Mouse (Mus musculus) neutrophil, adult 5-6 weeks (primary cell): ENCODE data around the gene Unk. TPM values are rescaled to one million over a fixed set of nuclear protein-coding genes. Genes with fewer than 3 reads are reported as not detected.
"Not testable (repeated sequence)": the region's sequence is repeated elsewhere in the genome, so short reads cannot be mapped to it uniquely, and the experiment has no call there.

Experiments
- ATAC-seq: fragments of 151-379, 151-347 bp; 2 replicates; pipeline ENCODE4 v1.8.0; 2017; ENCODE audit warnings: mild to moderate bottlenecking, moderate TSS enrichment; ENCODE audit not compliant: insufficient number of reproducible peaks, poor library complexity, low FRiP score, severe bottlenecking; ENCODE audit errors: extremely low read depth
- total RNA-seq: library from RNA; stranded (forward); fragments of 200-1000 nt; gene quantifications from 2 replicates; pipeline ENCODE4 v1.2.3, GENCODE M21; 2017

Gene Unk
- total RNA-seq, 1 experiment from 2014 or later = 24.2 TPM

DNA sequence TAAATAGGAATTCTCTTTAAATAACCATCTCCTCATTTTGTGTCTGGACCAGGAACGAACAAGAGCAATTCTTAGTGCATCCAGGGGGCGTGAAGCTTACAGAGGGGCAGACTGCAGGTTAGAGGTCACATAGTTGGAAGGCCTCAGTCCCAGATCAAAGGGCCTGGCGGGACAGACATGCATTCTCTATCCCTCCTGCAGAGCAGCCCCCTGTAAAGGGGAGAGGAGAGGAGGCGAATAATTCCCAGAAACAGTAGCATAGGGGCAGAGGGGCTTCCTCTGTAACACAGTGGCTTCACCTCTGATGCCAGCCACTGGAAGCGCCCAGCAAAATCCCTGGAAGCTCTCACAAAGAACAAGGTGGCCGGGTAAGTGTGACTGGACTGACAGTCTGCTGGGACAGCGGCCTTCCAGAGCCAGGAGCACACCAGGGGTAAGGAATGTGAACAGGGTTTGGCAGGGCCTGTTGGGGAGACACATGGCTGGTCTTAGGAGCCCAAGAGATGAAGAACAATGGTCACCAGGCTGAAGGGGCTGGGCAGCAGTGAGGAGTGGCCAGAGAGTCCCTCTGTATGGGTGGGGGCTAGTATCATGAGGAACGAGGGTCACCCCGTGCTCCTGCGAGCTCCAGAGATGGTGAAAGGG is 48.7 kb downstream of the Unk start:
- ATAC-seq = no peak

DNA sequence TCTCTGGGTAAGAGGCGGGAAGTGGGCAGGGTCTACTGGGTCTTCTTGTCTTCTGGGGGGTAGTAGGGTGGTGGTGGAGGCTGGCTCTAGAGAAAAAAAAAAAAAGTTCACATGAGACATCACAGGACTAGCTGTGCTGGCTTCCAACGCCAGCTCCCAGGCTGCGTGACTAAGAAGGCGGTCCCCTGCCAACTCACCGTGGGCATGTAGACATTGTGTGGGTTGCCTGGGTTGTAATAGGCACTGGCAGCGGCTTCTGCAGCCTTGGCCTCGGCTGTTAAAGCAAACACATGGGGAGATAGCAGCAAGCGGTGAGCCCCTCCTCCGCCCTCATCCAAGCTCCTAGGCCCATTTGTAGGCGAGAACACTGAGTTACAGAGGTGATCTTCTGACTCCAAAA is 49.4 kb downstream of the Unk start:
- ATAC-seq = no peak

DNA sequence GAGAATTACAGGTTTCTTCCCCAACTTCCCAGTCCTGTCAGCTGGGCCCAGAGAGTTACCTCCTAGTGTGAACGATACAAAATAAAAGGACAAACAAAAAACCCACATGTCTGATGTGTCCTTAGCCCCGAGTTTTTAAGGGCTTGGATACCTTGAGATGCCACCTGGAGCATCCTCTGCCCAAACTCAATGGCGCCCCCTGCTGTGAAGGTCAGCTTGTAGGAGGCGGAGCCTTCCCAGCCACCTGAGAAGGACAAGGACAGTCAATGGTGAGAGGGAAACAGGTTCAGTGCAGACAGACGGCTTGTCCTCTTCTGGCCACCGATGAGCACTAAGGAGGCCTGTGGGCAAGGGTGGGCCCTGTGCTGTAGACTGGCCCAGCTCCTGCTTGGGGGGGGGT is 51.0 kb downstream of the Unk start:
- no peak for ATAC-seq

DNA sequence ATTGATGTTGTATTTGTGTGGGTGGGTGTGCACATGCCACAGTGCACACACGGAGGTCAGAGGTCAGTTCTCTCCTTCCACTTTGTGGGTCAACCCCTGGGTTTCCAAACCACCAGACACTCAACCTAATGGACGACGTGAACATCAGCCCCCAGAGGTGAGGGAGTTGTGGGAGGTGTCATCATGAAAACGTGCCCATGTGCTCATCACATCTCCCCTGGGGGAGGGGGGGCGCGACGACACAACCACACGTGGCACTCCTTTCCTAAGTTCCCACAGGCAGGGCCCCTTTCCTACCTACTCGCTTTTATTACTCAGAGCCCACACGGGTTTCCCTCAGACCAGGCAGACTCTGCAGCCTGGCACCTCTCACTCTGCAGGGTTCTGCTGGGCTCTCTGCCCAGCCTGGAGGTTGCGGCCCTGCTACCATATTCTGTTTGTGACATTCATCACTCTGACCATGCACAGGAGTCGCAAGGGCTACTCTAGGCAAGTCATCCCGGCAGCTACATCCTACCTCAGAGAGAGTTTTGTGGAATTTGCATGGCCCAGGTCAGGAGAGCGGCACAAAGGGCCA is 53.1 kb downstream of the Unk start:
- ATAC-seq = no peak

DNA sequence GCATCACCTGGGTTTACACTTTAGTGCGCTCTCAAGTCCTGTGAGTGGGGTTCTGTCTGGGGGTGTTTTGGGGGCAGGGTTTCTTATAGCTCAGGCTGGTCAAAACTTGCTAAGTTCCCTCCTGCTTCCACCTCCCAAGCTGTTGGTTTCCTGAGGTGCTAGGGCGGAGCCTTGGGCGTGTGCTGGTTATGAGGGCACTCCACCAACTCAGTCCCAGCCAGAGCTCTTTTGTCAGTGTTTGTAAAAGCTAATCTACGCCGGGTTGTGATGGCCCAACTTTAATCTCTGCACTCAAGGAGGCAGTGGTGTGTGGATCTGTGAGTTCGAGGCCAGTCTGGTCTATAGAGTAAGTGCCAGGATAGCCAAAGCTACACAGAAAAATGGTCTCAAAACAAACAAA is 54.0 kb downstream of the Unk start:
- no peak for ATAC-seq

DNA sequence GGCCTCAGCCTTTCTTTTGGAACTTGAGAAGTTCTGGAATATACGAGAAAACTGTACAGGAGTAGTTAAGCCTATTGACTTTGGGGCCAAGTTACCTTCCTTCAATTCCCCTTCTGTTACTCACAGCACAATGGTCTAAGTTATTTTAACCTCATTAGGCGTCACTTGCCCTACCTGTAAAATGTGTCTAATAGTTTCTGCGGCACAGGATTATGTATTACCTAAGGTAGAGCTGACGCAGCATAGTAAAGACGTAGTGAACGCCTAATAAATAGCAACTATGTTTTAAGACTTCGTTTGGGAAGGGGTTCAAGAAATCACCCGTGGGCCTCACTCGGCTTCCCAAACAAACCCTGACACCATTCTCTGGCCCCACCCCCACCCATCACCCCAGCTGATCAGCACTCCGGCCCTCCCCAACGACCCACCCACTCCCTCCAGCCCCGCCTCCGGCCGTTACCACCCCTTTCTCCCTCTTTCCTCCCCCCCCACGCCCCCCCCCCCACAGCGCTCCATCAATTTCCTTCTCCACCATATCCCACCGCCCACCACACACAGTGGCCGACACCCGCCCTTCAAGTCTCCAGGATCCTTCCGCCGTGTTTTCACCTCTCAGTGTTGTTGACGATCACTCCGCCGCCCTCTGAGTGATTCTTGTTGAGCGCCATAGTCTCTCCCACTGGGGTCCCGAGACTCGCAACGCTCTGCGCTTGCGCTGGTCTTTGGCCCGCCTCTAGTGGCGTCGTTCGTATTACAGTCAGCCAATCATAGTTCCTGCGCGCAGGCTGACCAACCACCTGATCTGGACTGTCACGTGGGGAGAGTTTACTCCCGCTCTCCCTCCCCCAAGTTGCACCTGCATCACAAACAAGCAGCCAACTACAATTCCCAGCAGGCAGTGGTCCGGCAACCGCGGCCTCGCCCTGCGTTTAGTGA is 56.4 kb downstream of the Unk start, which contains the start of gene Wbp2:
TSS of gene Wbp2 (minus strand) at position 738 of the 936 bp plus-strand sequence.
- ATAC-seq = peak; percentile 95

DNA sequence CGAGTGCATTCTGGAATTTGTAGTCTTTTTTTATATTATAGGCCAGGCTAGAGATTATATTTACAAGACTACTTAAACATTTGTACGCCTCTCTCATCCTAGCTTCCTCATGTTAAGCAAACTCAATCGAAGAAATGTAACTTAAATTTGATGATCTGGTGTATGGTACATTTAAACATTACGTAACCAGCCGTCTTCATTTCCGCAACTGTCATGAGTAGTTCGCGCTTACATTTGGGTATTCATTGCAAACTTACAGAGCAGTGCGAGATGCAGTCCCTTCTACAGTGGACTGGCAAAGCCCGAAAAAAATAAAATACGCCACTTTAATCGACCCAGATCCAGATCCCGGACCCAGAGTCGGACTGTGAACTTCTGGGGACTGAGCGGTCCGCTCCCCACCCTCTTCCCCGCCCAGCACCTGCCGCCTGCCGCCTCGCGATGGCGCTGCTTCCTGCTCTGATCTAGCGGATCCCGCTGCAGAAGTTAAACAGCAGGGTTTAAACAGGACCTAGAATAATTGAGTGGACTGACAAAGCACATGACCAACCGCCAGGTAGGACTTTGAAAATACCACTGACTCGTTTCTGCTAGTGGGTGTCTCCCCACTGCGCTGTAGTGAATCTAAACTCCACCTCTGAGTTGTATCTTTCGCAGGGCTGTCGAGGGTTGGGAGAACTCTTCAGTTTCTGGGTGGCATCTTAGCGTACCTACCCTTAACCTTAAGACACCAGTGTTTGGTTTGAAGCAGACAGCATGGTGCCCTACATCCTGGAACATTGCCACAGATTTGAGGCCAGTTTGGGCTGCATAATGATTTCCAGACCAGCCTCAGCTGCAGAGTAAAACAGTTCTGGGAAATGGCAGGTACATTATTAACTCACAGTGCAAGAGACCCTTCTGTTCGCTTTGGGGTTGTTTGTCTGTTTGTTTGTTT is 57.3 kb downstream of the Unk start:
- peak; percentile 50 for ATAC-seq

DNA sequence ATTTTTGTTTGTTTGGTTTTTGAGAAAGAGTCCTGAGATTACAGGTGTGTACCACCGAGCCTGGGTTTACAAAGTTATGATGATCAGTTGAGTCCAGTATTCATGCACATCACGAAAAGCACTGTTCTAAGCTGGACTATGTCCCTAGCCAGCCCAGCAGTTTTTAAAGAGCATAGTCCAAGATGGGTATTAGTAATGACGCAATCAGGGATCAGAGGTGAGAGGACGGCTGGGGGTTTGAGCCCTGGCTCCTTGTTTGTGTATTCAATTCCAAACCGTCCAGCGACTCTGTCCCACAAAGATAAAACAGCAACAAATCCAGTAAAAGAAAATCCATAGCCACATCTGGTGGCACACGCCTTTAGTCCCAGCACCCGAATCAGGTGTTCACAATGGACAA is 58.1 kb downstream of the Unk start:
- no peak for ATAC-seq

DNA sequence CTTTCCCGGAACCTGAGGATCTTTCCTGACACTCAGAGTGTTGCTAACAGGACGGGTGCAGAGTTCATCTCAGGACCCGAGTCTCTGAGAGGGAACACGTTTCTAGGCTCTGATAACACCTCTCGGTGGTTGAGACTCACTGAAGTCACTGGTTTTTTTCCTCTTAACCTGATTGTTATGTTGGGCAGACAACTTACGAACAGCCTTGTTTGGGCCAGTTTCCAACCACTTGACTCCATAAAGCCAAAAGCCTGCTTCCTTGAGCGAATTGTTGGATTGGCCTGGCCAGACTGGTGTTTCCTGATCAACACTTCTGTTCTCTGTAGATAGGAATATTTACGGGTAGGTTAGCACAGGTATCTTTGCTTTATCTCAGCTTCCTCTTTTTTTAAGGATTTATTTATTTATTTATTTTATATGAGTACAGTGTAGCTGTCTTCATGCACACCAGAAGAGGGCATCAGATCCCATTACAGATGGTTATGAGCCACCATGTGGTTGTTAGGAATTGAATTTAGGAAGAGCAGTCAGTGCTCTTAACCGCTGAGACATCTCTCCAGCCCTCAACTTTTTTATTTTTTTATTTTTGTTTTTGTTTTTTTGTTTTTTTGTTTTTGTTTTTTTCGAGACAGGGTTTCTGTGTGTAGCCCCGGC is 58.7 kb downstream of the Unk start:
- no peak for ATAC-seq

DNA sequence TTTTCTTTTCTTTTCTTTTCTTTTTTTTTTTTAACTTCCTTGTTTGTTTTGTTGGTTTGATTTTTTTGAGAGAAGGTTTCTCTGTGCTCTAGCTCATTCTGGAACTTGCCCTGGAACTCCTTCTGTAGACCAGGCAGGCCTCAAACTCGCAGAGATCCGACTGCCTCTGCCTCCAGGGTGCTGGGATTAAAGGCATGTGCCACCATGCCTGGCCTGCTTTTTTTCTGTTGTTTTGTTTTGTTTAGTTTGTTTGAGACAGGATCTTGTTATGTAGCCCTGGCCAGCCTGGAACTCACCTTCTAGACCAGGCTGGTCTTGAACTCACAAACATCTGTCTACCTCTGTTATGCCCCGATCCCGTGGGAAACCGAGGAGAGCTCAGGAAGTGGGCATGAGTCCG is 59.4 kb downstream of the Unk start:
- ATAC-seq = no peak

DNA sequence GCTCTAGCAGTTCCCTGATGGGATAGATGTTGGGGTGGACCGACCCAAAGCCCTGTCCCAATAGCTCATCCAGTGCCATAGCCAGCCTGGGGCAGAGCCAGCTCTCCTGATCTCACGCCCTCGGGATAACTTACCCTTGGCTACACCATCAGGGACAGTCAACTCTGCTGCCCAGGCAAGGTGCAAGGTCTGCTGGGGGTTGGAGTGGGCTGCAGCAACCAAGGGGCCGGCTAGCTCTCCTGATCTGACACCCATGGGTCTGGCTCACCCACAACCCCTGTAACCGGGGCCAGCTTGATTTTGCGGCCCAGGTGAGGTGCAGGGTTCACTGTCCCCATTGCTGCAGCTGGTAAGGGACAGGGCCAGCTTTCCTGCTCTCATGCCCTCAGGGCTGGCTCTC is 61.5 kb downstream of the Unk start:
- no peak for ATAC-seq

DNA sequence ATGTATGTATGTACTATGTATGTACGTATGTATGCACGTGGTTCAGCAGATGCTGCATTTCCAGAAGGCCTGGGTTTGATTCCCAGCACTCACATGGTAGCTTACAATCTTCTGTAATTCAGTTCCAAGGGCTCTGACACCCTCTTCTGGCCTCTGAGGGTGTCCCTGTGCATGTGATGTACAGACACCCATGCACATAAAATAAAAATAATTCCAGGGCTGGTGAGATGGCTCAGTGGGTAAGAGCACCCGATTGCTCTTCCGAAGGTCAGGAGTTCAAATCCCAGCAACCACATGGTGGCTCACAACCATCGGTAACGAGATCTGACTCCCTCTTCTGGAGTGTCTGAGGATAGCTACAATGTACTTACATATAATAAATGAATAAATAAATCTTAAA is 62.8 kb downstream of the Unk start:
- ATAC-seq = not testable (repeated sequence)

DNA sequence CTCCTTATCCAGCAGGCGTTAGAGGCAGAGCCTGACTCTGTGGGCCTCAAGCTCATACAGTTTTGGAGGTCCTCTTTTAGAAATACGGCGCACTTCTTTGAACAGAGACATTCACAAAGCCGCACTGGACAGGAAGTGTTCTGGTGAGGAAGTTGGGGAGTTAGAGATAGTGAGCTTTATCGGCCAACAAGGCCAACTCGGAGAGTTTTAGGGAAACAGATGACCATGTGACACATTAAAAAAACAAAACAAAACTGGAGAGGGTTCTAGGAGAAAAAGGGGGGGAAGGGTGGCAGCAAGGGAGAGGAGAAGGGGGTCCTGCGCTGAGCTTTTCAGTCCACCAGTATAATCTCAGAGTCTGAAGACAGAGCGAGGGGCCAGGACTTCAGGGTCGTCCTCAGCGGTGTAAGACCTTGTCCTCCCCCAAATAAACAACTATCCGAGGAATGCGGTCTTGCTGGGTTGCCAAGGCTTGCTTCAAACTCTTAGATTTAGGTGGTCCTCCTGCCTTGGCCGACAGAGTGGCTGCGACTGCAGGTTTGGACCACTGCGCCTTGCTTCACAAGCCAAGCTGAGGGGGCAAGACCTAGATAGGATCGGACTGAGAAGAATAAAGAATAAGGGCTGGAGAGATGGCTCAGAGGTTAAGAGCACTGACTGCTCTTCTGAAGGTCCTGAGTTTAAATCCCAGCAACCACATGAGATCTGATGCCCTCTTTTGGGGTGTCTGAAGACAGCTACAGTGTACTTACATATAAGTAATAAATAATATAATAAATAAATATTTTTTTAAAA is 63.8 kb downstream of the Unk start:
- no peak for ATAC-seq

DNA sequence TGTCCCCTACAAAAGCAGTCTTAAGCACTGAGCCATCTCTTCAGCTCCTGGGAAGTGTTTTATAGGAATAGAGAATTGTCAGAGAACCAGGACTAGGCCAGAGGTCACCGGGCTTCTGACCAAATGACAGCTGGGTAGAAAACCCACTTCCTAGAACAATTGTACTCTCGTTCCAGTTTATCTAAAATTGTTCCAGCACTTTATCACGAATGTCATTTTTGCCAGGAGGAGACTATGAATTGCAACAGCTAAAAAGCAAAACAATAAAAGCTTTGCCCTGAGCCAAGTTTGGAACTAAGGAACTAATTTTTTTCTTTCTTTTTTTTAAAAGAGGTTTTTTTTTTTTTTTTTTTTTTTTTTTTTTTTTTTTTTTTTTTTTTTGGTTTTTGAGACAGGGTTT is 65.5 kb downstream of the Unk start:
- ATAC-seq = no peak

DNA sequence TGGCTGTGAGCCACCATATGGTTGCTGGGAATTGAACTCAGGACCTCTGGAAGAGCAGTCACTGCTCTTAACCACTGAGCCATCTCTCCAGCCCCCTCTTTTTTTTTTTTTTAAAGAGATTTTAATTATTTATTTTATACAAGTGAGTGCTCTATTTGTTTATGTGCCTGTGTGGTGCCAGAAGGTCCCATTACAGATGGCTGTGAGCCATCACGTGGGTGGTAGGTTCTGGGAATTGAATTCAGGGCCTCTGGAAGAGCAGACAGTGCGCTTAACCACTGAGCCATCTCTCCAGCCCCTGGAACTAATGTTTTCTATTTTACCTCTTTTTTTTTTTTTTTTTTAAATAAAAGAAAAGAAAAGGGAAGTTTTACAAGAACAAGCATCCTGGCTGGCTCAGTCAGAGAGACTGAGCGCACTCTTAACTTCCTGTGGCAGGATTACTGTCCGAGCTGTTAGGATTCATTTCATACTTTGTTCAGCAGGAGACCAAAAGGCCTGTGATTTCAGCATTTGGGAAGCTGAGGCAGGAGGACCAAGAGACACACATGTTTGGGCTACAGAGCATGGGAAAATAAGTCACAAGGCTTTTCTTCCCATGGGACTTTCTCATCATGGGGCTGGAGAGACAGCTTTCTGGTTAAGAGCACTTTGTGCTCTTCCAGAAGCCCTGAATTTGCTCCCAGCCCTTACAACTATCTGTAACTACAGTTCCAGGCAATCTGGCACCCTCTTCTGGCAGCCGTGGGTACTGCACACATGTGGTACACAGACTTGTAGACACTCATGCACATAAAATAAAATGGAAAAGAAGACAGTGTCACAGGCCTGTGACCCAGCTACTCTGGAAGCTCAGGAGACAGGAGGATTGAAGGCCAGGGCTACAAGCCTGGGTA is 66.3 kb downstream of the Unk start:
- no peak for ATAC-seq

DNA sequence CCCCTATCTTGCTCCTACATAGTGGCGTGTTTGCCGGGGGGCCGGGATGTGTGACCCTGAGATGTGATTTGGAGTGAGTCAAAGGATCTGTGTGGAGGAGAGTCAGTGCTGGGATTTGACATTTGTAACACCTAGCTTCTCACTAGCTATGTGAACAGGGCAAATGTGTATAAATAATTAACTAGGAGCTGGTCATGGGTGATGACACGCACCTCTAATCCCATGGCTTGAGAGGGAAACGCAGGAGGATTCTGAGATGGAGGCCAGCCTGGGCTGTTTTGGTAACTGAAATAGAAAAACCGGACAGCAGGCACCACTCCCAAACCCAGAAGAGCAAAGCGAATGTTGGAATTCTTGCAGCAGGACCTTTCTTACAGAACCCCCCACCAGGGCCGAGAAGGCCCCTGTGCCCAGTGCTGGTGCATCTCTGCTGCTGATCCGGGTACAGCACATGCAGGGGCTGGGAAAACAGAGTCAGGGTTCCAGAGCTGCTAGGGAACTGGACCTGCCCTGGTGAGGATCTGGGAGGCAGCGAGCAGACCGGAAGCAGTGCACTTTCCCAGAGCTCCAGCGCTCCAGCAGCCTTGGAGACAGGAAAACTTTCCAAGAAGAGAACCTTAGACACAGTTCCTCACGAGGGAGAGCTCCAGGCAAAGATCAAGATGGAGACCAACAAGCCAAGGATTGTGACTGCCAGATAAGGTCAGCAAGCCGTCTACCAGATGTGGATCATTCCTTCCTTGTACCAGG is 68.8 kb downstream of the Unk start:
- ATAC-seq = no peak
